Mouse (Mus musculus) liver, adult 2 months (tissue): ENCODE data around the gene Mark4.

Experiments
- CTCF ChIP-seq: fragments of 200-500 bp; IDR thresholded peaks from 2 replicates; pipeline ENCODE4 v1.5.1; 2011; ENCODE audit warnings: low read depth, low read length, control low read depth
- POLR2A ChIP-seq: fragments of 200-500 bp; IDR thresholded peaks from 2 replicates; pipeline ENCODE4 v1.6.1; 2011; ENCODE audit warnings: low read length, control low read depth; ENCODE audit not compliant: insufficient read depth; ENCODE audit errors: extremely low read depth

- TF ChIP-seq CTCF, result no peak
- no peak for TF ChIP-seq POLR2A
Observed at GRCm38 (mm10) chr7:19467638-19468037, 9.0 kb upstream of the Mark4 start.
